Mouse (Mus musculus) mouse embryonic stem cell (cell line): ENCODE measurements around the gene Tcp10c.
"Not testable (repeated sequence)": the region's sequence is repeated elsewhere in the genome, so short reads cannot be mapped to it uniquely, and the experiment has no call there.

ENCODE experiments used
- in situ Hi-C, 2 experiments: fragments of 300-500 bp; cut with MboI; formaldehyde crosslinking; loops; 1 replicate in 1 of 2; 3 replicates in 1 of 2; pipeline ENCODE4 v1.14.3; 2019 to 2020; ENCODE audit warnings: low sequenced_read_pairs in 2 of 2, low pct_unique_long_range_greater_than_20kb in 1 of 2, mixed read lengths in 1 of 2; ENCODE audit not compliant: unreplicated experiment in 1 of 2

Tcp10c gene

DNA sequence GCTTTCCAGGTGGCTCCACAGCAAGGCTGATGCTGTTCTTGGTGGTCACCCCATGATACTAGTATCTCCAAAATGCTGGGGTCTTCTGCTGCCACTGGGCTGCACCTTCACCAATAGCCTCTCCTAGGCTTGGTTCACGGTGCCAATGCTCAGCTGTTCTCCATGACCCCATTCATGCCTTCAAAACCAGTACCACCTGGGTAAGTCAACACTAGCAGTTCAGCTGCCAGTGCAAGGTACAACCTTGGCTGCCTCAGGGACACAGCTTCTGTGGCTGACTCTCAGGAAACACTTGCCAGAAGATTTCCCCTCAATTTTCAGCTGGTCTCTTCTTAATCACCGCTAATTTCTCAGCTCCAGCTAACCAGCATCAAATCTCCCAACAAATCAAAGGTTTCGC lies 24.0 kb downstream of the Tcp10c start:
- in situ Hi-C loops, result not testable (repeated sequence)

DNA sequence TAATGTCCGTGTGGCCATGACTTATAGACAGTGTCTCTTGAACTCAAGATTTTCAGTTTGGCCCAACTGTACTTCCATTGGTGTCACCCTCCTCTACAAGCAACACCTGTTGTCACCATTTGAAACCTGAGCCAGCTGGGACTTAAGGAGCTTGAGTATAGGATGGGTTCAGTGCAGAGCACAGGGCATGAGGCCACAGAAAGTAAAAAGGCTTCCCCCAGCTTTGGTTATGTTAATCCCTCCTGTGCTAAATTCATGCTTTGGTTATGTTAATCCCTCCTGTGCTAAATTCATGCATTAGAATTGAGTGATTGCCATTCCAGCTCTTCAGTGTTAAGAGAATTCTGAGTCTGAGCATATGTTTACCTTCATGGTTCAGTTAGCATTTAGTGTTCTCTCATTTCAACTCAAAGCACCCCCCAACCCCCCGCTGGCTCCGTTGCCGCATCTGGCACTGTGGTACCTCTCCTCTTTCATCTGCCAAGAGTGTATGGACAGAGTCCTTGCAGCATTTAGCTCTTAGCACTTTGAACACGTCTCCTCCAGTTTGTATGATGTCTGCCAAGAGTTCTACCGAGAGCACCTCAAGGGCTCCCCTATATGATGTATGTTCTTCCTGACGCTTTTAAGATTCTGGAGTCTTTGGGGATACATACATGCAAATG lies 25.7 kb downstream of the Tcp10c start:
- in situ Hi-C loops, result not testable (repeated sequence)

DNA sequence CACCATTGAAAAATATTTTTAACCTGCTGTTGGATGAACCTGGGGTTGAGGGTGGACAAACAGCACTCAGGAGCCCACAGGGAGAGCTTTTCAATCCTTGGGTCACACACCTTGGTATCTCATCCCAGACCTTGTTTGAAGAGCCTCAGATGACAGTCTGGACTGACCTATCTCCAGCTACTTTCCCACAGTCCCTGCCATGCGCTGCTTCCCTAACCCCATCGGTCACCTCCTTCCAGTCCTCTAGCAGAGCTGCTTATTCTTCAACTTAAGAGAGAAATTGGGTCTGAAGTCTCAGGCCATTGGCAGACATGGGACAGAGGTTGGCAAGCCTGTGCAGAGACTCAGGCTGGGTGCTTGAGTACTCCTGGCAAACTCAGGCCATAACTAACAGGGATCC lies 26.9 kb downstream of the Tcp10c start:
- in situ Hi-C loops, result not testable (repeated sequence)

DNA sequence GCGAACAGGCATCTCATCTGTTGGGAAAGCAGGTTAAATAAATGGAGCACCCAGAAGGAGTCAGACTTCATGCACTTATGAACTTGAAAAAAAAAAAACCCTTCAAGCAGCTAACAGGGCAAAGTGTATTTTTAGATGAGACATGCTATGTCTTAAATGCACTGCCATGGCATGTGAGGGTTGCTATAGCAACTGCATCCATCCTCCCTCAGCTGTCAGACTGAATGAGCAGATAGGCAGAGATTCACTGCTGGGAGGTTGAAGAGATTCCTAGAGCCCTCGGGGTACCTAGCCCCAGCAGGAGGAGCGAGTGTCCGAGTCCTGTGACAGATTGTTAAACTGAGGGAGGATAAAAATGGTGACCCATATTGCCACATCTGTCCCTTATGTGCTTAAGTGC lies 36.6 kb downstream of the Tcp10c start:
- in situ Hi-C loops, result not testable (repeated sequence)

DNA sequence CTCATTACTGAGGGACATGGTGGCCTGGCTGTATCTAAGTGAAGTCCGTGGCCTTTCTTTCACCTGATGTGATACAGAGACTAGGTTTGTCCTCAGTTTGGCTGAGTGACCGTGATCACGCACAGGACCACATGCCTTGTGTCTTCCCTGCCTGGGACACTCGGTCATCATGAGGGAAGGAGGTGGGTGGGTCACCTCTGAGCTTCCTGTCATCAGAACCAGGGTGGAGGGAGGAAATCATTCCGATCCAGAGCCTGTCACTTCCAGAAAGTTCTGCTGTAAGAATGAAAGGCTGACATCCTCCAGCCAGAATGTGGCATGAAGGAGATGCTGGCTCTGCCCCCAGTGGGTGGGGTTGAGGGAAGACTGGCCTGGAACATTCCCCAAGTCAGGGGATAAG lies 45.6 kb downstream of the Tcp10c start:
- in situ Hi-C loops, result not testable (repeated sequence)

DNA sequence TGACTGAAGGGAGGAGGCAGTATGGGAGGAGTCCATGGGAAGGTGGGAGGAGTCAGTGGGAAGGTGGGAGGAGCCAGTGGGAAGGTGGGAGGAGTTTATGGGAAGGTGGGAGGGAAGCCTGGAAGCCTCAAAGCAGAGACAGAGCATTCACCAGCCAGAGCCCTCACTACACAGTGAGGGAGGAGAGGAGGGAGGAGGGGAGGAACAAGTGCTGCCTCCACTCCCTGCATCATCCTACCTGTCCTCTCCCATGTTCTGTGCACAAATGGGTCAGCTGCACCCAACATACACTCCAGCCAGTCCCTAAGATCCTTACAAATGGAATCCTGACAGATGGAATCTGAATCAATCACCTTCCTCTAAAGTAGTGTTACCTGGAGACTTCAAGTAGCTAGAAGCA lies 47.7 kb downstream of the Tcp10c start:
- in situ Hi-C loops, result not testable (repeated sequence)

DNA sequence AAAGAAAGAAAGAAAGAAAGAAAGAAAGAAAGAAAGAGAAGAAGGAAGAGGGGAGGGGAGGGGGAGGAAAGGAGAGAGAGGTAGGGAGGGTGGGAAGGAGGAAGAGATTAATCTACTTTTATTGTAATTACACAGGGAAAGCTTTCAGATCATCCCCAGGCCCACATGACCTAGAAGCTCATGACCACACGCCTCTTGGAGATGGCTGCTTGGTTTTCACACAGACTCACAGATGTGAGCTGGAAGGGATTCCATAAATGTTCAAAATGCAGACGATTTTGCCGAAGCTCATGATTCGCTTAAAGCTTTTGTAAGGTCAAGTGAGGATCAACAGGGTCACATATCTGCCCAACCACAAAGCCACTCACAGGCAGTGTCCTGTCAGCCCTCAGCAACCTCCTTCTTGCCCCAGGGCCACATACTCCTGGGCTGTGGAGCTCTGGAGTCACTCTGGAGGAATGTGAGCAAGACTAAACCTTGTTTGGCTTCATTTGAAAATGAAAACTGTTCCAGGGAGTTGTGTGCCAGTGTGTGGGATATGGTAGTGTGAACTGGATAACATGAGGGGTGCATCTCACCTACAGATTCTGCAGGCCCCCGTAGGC lies 49.3 kb downstream of the Tcp10c start:
- in situ Hi-C loops, result not testable (repeated sequence)

DNA sequence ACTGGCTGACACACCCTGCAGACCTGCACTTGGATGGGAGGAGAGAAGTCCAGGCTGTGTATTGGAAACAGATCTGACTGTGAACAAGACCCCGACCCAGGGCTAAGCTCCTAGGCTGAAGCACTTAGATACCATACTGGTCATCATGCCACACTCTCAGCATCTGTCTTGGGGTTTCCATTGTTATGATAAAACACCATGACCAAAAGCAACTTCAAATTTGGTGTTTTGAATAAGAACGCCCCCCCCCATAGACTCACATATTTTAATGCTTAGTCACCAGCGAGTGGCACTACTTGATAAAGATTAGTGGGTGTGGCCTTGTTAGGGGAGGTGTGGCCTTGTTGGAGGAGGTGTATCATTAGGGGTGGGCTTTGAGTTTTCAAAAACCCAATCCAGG lies 51.7 kb downstream of the Tcp10c start:
- in situ Hi-C loops, result not testable (repeated sequence)

DNA sequence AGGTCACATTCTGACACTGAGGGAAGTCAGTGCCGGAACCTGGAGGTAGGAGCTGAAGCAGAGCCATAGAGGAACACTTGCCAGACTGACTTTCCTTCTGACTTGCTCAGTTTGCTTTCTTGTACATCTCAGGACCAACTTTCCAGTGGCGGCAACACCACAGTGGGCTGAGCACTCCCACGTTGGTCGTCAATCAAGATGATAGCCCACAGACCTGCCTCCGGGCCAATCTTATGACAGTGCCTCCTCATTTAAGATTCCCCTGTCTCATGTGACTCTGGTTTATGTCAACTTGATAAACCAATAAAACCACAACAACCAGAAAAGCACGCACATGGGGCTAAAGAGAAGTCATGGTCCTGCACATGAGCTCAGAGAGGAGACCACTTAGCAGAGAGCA lies 52.3 kb downstream of the Tcp10c start:
- in situ Hi-C loops, result not testable (repeated sequence)

DNA sequence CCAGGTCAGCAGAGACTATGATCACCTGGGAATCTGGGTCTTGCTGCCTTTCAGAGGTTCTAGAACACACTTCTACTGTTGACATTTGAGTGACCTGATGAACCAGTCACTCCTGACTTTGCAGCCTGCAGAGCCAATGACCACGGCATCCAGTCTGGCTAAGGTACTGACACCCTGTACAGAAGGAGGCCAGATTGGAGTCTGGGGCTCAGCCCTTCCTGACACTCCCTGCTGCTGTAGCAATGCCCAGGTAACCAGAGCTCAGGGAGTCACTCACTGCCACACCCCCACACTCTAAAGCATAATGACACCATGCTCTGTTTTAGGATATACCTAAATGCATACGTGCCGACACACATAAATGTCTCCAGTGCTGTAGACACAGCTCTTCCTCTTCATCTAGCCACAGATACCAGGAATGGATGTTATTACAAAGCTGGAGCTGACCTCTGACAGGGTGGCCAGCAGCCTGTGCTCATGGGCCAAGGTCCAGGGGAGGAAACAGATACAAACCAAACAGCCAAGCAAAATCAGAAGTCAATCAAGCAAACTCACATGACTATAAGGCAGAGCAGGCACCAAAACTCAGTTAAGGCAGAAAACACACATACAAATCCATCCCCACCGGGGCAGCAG lies 53.4 kb downstream of the Tcp10c start:
- in situ Hi-C loops, result not testable (repeated sequence)

DNA sequence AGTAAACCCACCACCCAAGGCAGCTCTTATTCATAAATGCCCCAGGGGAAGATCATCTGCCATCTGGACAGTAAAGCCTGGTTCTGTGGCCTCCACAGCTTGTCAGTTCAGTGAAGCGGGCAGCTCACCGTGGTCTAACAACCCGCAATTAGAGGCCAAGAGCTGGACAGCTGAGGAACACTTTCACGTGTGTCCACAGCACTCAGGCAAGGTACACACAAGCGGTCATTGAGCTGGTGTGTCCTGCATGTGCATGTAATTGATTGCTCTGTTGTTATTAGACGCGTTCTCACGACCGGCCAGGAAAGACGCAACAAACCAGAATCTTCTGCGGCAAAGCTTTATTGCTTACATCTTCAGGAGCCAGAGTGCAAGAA lies 53.9 kb downstream of the Tcp10c start:
- in situ Hi-C loops, result not testable (repeated sequence)

DNA sequence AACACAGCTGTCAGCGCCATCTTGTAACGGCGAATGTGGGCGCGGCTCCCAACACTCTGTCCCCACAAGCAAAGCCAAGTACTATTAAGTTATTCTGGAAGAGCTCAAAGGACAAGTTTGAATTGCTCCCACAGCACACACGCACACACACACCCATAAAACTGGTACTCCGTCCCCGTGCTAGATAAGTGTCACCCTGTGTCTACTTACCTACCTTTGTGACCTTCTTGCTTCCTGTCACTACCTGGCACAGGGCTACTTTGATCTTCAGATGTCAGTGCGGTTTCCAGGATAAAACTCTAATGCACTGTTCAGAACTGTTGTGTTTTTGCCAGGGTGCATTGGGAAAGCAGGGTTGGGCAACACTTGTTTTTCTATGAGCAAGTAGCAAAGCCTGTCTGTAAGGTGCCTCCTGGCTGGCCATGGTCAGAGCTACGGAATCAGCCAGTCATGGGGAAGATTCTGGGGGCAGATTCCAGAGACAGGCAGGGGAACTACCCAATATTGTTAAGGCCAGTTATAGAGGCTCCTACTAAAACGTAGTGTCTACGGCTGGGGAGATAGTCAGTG lies 66.7 kb downstream of the Tcp10c start:
- in situ Hi-C loops, result not testable (repeated sequence)

DNA sequence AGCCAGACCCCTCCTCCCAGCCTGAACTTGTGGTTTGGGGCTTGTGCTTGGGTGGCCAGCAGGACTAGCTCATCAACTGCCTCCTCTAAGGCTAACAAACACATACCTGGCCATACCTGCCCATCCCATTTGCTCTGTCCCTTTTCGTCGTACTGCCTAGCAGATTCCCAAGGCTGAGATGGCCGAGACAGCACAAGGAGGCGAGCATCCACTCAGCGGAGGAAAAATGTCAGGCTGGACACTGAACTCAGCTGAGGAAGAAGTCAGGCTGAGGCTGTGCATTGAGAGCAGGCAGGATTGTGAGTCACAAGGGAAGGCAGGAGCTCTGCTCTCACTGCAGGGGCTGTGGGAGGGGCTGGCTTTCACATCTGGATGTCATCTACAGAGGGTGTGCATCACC lies 68.3 kb downstream of the Tcp10c start:
- in situ Hi-C loops, result not testable (repeated sequence)

DNA sequence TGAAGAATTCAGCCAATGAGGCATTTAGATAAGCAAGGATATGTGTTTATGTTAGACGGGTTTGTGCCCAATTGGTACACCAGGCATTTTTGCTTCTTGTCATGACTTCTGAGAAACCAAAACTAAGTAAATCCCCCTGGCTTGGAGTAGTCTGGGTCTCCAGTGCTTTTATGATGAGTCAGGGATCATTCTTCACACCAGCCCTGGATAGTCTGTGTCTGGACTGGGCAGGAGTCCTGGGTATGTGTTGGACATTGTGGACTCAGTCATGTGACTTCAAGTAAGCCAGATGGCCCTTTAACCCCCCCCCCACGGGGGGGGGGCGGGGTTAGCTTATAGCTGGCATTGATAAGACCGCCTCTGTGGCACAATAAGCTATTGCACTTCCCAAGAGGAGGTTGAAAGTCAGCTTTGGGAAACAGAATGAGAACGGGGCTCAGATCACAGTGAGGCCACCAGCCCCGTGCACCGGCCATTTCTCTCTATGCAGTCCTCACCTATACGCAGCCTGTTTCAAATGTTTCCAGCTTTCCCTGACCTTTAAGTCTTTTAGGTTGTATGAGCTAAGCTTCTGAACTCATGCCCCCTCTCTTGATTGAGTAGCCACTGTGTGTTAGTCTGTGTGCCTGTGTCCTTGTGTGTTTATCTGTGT lies 69.1 kb downstream of the Tcp10c start:
- in situ Hi-C loops, result not testable (repeated sequence)

DNA sequence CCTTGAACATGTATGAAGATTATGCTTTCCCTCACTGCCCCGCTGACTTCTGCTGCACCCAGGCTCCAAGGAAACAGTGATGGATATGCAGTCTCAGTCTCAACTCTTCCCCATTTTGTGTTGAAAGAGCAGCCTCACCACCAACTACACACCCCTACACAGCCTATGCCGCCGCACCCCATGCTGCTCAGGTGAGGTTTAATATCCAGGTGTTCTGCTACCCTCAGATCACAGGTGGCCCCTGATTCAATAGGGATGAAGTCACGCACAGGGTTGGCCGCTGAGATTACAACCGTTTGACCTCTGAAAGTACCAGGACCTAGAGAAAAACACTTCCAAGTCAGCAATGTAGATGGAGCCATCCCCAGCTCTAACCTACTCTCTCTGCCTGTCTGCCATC lies 69.9 kb downstream of the Tcp10c start:
- in situ Hi-C loops, result not testable (repeated sequence)

DNA sequence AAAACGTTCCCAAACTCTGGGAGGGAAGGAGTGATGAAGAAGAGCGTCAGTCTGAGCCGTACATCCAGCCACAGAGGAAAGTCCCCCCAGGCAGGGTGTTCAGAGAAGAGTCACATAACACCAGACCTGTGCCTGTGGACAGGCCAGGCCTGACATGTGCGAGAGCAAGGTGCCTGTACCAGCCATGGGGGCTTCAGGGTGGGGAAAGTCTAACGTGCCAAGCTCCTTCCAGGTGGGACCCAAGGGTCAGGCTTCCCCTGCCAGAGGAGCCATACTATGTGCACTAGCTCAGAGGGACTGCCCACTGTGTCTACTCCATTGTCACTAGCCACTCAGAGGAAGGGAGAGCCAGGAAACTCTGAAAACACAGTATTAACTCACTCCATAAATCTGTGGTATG lies 71.3 kb downstream of the Tcp10c start:
- in situ Hi-C loops, result not testable (repeated sequence)

DNA sequence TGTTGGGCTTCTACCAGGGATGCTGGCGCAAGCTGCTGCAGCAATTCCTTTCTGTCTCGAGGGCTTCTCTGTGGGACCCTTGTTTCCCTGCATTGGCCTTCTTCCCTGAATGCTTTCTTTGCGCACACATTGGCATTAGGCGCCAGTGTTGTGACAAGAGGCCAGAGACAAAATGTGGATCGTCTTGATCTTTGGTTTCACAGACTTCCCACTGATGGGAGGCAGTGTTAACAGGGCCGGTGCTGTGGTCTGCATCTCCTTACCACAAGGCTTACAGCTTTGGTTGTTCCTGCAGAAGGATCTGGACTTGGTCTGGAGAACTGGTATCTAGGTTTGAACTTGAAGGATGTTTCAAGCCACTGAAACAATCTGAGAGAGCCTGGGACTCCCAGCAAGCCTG lies 72.1 kb downstream of the Tcp10c start:
- in situ Hi-C loops, result not testable (repeated sequence)
